Mouse (Mus musculus) midbrain, embryonic 15.5 days (tissue): ENCODE measurements around the gene Rassf7. TPM values are rescaled to one million over a fixed set of nuclear protein-coding genes. Genes with fewer than 3 reads are reported as not detected.
A peak's percentile ranks its signal among the peaks of the same experiment; 100 is the strongest.

Source experiments
- ATAC-seq: fragments of 200-750 bp; cut with Nextera tagmentation; replicated peaks from 2 replicates; pipeline ENCODE4 v1.8.0; 2017; ENCODE audit warnings: moderate TSS enrichment
- H3K27ac ChIP-seq: fragments of 300-500 bp; sonication (generic); 2 replicates; pipeline ENCODE4 v1.5.1; 2015; ENCODE audit warnings: mild to moderate bottlenecking, inconsistent platforms
- H3K27me3 ChIP-seq: fragments of 300-500 bp; sonication (generic); replicated peaks from 2 replicates; pipeline ENCODE4 v1.6.1; 2015; ENCODE audit warnings: inconsistent platforms
- H3K36me3 ChIP-seq: fragments of 300-500 bp; sonication (generic); replicated peaks from 2 replicates; pipeline ENCODE4 v1.6.1; 2015; ENCODE audit warnings: inconsistent platforms
- H3K4me1 ChIP-seq: fragments of 300-500 bp; sonication (generic); 2 replicates; pipeline ENCODE4 v1.6.1; 2015; ENCODE audit warnings: inconsistent platforms
- H3K4me2 ChIP-seq: fragments of 300-500 bp; sonication (generic); 2 replicates; pipeline ENCODE4 v1.6.1; 2015; ENCODE audit warnings: inconsistent platforms, mild to moderate bottlenecking, moderate library complexity
- H3K4me3 ChIP-seq: fragments of 300-500 bp; sonication (generic); 2 replicates; pipeline ENCODE4 v1.5.1; 2015; ENCODE audit warnings: mild to moderate bottlenecking, inconsistent platforms
- H3K9ac ChIP-seq: fragments of 300-500 bp; sonication (generic); 2 replicates; pipeline ENCODE4 v1.6.1; 2015; ENCODE audit warnings: mild to moderate bottlenecking, inconsistent platforms
- H3K9me3 ChIP-seq: fragments of 300-500 bp; sonication (generic); 2 replicates; pipeline ENCODE4 v1.6.1; 2016; ENCODE audit warnings: inconsistent platforms
- WGBS: fragments of 180-500 bp; shearing (Covaris S2); methylation state at CpG from one replicate; pipeline ENCODE4 v1.1.7; 2015; ENCODE audit warnings: mixed read lengths; 5-methylcytosine and 5-hydroxymethylcytosine counted together
- polyA plus RNA-seq: library from polyadenylated mRNA; unstranded; fragments of >200 nt; fragmentation: Nextera tagmentation; extraction: Ambion mirVana; gene quantifications from 2 replicates; pipeline ENCODE4 v1.2.1, GENCODE M21; 2015

Gene Rassf7
- polyA plus RNA-seq, 1 experiment from 2014 or later, result 24.0 TPM

GRCm38 (mm10) chr7:141205504-141205903 is 10.2 kb upstream of the Rassf7 start:
- Histone ChIP-seq H3K4me2 (no peak overlapping the region), H3K27ac (no peak overlapping the region), H3K9ac (no peak overlapping the region), H3K36me3 (no peaks in the 10 kb centered on the region), H3K4me3 (no peak overlapping the region), H3K4me1 (no peaks in the 10 kb centered on the region), H3K9me3 (no peaks in the 10 kb centered on the region), H3K27me3 (no peaks in the 10 kb centered on the region)
- no peak for ATAC-seq
- WGBS, result 90% methylated on average over 5 of the region's 5 CpGs

DNA sequence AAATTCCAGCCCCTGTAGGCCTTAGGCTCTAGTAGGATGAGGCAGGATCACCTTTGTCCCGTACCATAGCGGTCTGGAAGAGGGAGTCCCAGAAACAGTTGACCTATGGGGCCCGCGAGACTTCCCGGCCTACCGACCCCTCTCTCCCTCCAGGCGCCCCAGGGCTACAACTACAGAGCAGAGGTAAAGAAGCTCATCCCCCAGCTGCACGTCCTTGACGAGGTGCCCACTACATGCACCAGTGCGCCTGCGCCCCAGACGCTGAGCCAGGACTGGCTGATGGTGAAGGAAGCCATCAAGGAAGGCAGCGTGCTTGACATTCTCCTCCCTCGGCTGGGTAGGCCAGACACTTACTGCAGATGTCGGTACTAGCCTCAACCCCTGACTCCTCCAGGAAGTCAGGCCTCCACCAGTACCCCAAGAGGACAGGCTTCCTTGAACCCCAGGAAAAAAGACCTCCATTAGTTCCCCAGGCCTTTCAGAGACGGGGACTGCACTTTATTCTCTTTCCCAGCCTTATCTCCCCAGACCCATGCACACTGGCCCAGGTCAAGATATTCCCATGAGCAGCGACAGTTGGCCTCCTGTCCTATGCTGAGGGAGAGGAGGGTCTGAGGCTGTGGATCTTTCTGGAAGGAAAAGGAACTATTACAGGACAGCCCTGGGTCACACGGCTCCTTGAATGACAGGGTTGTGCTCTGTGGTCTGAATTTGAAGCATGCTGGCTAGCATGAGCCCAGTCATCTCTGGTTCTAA is 9.3 kb upstream of the Rassf7 start:
- no peaks in the 10 kb centered on the region for H3K36me3 ChIP-seq
- no peaks in the 10 kb centered on the region for H3K4me1 ChIP-seq
- no peaks in the 10 kb centered on the region for H3K9me3 ChIP-seq
- H3K27me3 ChIP-seq, result no peaks in the 10 kb centered on the region
- no peak for ATAC-seq
- H3K9ac ChIP-seq, result no peak overlapping the region
- no peak overlapping the region for H3K27ac ChIP-seq
- H3K4me3 ChIP-seq, result no peak overlapping the region
- WGBS, result 91% methylated on average over 18 of the region's 18 CpGs
- no peak overlapping the region for H3K4me2 ChIP-seq

- ATAC-seq, result no peak
- Histone ChIP-seq H3K36me3 (no peaks in the 10 kb centered on the region), H3K9ac (no peak overlapping the region), H3K27me3 (no peaks in the 10 kb centered on the region), H3K27ac (no peak overlapping the region), H3K4me1 (no peaks in the 10 kb centered on the region), H3K4me2 (no peak overlapping the region), H3K9me3 (no peaks in the 10 kb centered on the region), H3K4me3 (no peak overlapping the region)
- 83% methylated on average over 3 of the region's 3 CpGs for WGBS
Measured at GRCm38 (mm10) chr7:141209526-141209925, 6.1 kb upstream of the Rassf7 start.

DNA sequence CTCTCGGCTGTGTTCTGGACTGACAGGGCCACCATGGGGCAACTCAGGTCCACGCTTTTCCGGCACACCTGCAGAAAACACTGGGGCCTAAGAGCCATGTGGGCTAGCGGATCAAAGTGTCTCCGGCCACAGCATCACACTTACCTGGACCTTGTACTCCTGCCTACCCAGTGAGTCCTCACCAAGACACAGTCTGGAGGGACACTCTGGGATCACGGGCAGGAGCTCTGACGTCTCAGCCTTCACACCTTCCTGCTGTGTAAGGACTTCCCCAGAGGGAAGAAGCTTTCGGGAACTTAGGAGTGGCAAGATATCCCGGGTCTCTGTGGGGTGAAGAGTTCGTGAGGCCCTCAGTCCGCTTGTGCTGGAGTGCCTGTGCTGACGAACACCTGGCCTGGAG is 5.5 kb upstream of the Rassf7 start:
- Histone ChIP-seq H3K9ac (no peak overlapping the region), H3K4me1 (peaks cover 4% of the 10 kb centered on the region), H3K27me3 (no peaks in the 10 kb centered on the region), H3K9me3 (no peaks in the 10 kb centered on the region), H3K4me2 (no peak overlapping the region), H3K36me3 (no peaks in the 10 kb centered on the region), H3K4me3 (no peak overlapping the region), H3K27ac (no peak overlapping the region)
- WGBS, result 88% methylated on average over 12 of the region's 12 CpGs
- ATAC-seq, result no peak

DNA sequence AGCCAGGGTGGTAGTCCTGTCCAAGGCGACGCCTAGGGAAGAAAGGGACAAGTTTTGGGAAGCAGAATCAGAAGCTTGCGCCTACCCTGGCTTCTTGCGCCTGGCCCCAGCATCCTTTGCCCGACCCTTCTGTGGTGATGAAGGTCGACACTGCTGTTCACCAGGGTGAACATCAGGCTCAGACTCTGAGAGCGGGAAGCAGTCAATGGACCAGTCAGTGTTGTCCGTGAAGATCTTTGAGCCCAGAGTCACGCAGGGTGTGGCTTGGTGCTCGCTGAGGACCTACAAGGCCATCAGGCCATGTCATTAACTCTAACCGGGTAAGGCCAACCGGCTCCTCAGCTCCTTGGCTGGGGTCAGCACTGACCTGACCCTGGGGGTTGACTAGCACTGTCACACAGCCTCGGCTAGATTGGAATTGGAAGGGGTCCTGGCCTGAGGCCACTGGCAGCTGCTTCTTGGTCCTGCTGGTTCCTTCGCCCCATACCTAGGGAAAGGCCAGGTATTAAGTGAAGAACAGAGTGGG is 5.0 kb upstream of the Rassf7 start:
- Histone ChIP-seq H3K27me3 (no peaks in the 10 kb centered on the region), H3K4me3 (no peak overlapping the region), H3K36me3 (no peaks in the 10 kb centered on the region), H3K9ac (no peak overlapping the region), H3K4me1 (peaks cover 8% of the 10 kb centered on the region), H3K9me3 (no peaks in the 10 kb centered on the region), H3K27ac (no peak overlapping the region), H3K4me2 (no peak overlapping the region)
- ATAC-seq, result no peak
- 91% methylated on average over 14 of the region's 14 CpGs for WGBS

GRCm38 (mm10) chr7:141213133-141213532 is 2.5 kb upstream of the Rassf7 start:
- Histone ChIP-seq H3K36me3 (no peaks in the 10 kb centered on the region), H3K4me3 (no peak overlapping the region), H3K4me2 (no peak overlapping the region), H3K27me3 (no peaks in the 10 kb centered on the region), H3K27ac (no peak overlapping the region), H3K9me3 (no peaks in the 10 kb centered on the region), H3K4me1 (peaks cover 18% of the 10 kb centered on the region), H3K9ac (no peak overlapping the region)
- 81% methylated on average over 3 of the region's 3 CpGs for WGBS
- ATAC-seq, result no peak

- no peaks in the 10 kb centered on the region for H3K36me3 ChIP-seq
- peak within 1 kb of the TSS; percentile 99 for H3K4me2 ChIP-seq
- no peak for ATAC-seq
- WGBS, result 91% methylated on average over 11 of the region's 11 CpGs
- H3K9ac ChIP-seq, result no peak within 1 kb of the TSS
- H3K27ac ChIP-seq, result peak within 1 kb of the TSS; percentile 76
- no peaks in the 10 kb centered on the region for H3K27me3 ChIP-seq
- peaks cover 18% of the 10 kb centered on the region for H3K4me1 ChIP-seq
- H3K4me3 ChIP-seq, result peak within 1 kb of the TSS; percentile 85; the same call in 1 of the 2 replicates
- H3K9me3 ChIP-seq, result no peaks in the 10 kb centered on the region
Measured at GRCm38 (mm10) chr7:141213605-141214235, 1.9 kb upstream of the Rassf7 start, which contains the start of gene Lmntd2. Lmntd2 (minus strand) TSS chr7:141214080.

DNA sequence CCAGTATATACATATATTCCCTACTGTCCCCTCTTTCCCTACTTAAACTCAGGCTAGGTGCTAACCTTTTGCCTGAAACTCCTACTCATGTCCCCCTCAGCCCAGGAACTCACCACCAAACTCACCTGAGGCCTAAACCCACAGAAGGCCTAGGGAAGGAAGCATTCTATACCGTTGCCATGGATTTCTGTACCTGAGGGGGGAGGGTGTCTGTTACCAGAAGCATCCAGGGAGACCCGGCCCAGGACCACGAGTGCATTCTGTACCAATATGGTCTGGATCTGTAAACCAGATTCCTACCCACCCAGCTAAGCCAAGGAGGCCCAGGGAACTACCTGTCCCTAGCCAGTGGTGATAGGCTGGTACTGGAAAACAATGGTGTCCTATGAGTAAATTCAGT is 1.4 kb upstream of the Rassf7 start:
- Histone ChIP-seq H3K9me3 (no peaks in the 10 kb centered on the region), H3K36me3 (no peaks in the 10 kb centered on the region), H3K27ac (no peak overlapping the region), H3K4me1 (peaks cover 18% of the 10 kb centered on the region), H3K4me3 (no peak overlapping the region), H3K9ac (no peak overlapping the region), H3K4me2 (no peak overlapping the region), H3K27me3 (no peaks in the 10 kb centered on the region)
- WGBS, result 80% methylated on average over 3 of the region's 3 CpGs
- no peak for ATAC-seq

DNA sequence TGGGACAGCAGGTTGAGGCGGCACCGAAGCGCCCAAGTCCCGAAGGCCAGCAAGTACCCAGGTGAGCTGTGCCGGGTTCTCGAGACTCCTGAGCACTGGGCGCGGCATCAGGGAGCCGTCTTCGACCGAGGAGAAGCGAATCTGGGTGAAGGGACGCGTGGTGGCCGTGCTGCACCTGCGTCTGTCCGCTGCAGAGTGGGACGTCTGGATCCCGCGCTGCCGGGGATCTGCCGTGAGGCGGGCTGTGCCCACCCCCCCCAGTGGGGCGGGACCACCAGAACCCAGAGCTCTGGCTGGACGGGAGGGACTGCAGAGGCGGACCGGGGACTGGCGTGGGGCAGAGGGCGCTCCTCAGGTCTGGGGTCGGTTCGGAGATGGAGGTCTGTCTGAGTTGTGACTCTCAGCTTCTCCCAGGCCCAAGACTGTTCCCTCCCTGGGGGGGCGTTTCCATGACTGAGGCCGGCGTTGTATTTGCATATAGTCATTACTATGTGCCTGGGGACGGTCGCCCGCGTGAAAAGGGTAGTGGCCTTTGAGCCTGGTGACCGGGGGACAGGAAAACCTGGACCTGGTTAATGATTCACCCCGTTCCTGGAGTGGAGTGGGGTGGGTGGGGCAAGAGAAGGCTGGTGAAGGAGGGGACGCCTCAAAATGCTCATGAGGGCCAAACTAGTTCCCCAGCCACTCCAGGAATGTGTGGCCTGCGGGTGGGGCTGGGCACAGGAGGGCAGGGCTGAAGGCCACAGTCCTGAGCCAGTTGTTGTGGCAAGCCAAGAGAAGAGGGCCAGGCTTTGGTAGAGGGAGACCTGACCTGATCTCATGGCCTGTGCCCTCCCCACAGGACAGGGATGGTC is 447 bp downstream of the Rassf7 start:
- 1% methylated on average over 42 of the region's 42 CpGs for WGBS
- H3K9ac ChIP-seq, result peak overlapping the region; percentile 66

DNA sequence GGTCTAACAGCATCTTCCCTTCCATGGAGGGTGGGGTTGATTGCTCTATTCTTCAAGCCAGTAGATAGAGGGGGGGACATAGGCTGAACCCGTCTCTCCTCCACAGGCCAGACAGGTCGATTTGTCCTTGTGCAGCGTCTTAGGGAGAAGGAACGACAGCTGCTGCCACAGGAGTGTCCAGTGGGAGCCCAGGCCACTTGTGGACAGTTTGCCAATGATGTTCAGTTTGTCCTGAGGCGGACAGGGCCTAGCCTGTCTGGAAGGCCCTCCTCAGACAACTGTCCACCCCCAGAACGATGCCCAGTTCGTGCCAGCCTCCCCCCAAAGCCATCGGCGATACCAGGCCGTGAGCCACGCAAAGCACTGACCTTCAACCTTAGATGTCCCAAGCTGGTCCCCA is 1.2 kb downstream of the Rassf7 start:
- 93% methylated on average over 11 of the region's 11 CpGs for WGBS
- Histone ChIP-seq H3K9ac (no peak overlapping the region), H3K27me3 (no peaks in the 10 kb centered on the region), H3K9me3 (no peaks in the 10 kb centered on the region), H3K4me1 (peaks cover 29% of the 10 kb centered on the region), H3K4me2 (no peak overlapping the region), H3K36me3 (no peaks in the 10 kb centered on the region), H3K4me3 (no peak overlapping the region), H3K27ac (no peak overlapping the region)
- ATAC-seq, result no peak

More for the DNA sequence above, 447 bp downstream of the Rassf7 start:
- no peaks in the 10 kb centered on the region for H3K9me3 ChIP-seq
- no peaks in the 10 kb centered on the region for H3K36me3 ChIP-seq
- H3K27ac ChIP-seq, result peak overlapping the region; percentile 76
- peak overlapping the region; percentile 99 for H3K4me2 ChIP-seq
- H3K27me3 ChIP-seq, result no peaks in the 10 kb centered on the region
- peak overlapping the region; percentile 85 for H3K4me3 ChIP-seq
- peaks cover 22% of the 10 kb centered on the region for H3K4me1 ChIP-seq
- ATAC-seq, result peak; percentile 61; the same call in 1 of the 2 replicates

GRCm38 (mm10) chr7:141217343-141218013 is 1.8 kb downstream of the Rassf7 start:
- Histone ChIP-seq H3K9me3 (no peaks in the 10 kb centered on the region), H3K9ac (no peak overlapping the region), H3K4me2 (no peak overlapping the region), H3K4me3 (no peak overlapping the region), H3K27me3 (no peaks in the 10 kb centered on the region), H3K27ac (no peak overlapping the region), H3K36me3 (no peaks in the 10 kb centered on the region), H3K4me1 (peaks cover 35% of the 10 kb centered on the region)
- no peak for ATAC-seq
- 90% methylated on average over 17 of the region's 17 CpGs for WGBS

GRCm38 (mm10) chr7:141218141-141218540 is 2.5 kb downstream of the Rassf7 start:
- Histone ChIP-seq H3K4me2 (no peak overlapping the region), H3K9ac (no peak overlapping the region), H3K27me3 (no peaks in the 10 kb centered on the region), H3K4me3 (no peak overlapping the region), H3K4me1 (peaks cover 40% of the 10 kb centered on the region), H3K36me3 (no peaks in the 10 kb centered on the region), H3K27ac (no peak overlapping the region), H3K9me3 (no peaks in the 10 kb centered on the region)
- ATAC-seq, result no peak
- WGBS, result 88% methylated on average over 3 of the region's 3 CpGs
